21 mouse cellular contexts compared by ENCODE assay signal in genomic region chr17:10402064-10402640, GRCm38 (mm10).
A peak's percentile ranks its signal among the peaks of the same experiment; 100 is the strongest.
DNase-seq lines count a peak whose midpoint lies in the region; ATAC-seq and TF ChIP-seq lines count a peak whose summit lies in the region.
"Had no signal": no experiment of that assay in that cellular context is flagged by ENCODE, and none has a peak within 500 bp of the region (broad histone marks: within the 10 kb centered on the region; RNA-seq: fewer than 3 reads in every experiment).

No protein-coding gene starts in this region.

- no peak overlapping the region for H3K4me2 ChIP-seq in heart, embryonic 12.5 days
- no peak overlapping the region for H3K4me2 ChIP-seq in hindbrain, embryonic 16.5 days (ENCODE audit: low read length)
- H3K4me2 ChIP-seq: embryonic facial prominence, embryonic 15.5 days; heart, embryonic 11.5 days; liver, embryonic 12.5 days; midbrain, embryonic 12.5 days had no signal

- H3K27ac ChIP-seq in heart, embryonic 12.5 days (ENCODE audit: poor library complexity, severe bottlenecking): no peak overlapping the region
- peak overlapping the region; percentile 73 for H3K27ac ChIP-seq in left cerebral cortex, adult 2 months
- no peak overlapping the region; the same call in 1 of the 2 replicates for H3K27ac ChIP-seq in hindbrain, embryonic 16.5 days (ENCODE audit: low read depth, low read length)
- H3K27ac ChIP-seq: embryonic facial prominence, embryonic 15.5 days; liver, embryonic 12.5 days; midbrain, embryonic 12.5 days had no signal

- DNase-seq in heart, adult 11 months: peak; percentile 74
- DNase-seq in left cerebral cortex, adult 2 months (ENCODE audit: extremely low spot score in 1 of 2, low spot score in 2 of 2): no peak
- DNase-seq in left cerebral cortex, adult 11 months (ENCODE audit: low spot score): no peak
- DNase-seq in brain, embryonic 14.5 days (ENCODE audit: low read depth): peak; percentile 45
- DNase-seq in ovary, postnatal 10 days (ENCODE audit: low spot score): no peak
- DNase-seq: adrenal gland, postnatal 25 days; cerebellum, adult 9-10 months; heart, postnatal 10 days; kidney, postnatal 4 days; lung, adult 2 months; lung, postnatal 14 days; right cerebral cortex, postnatal 4 days; thymus, postnatal 25 days had no signal

- intact Hi-C loops in left cerebral cortex, adult 2 months (cut with DNase I): loop anchor here (2.0 to 10.0 kb wide), 3 partner anchors 91 to 1365 kb away; no protein-coding TSS in a partner anchor

- H3K4me1 ChIP-seq in heart, embryonic 12.5 days (replicated peaks): peaks cover 63% of the 10 kb centered on the region
- peaks cover 9% of the 10 kb centered on the region for H3K4me1 ChIP-seq in hindbrain, embryonic 16.5 days (ENCODE audit: control insufficient read depth, insufficient read depth, low read depth, low read length)

- WGBS in heart, embryonic 12.5 days: 82% methylated on average over 12 of the region's 12 CpGs
- WGBS in hindbrain, embryonic 16.5 days: 71% methylated on average over 12 of the region's 12 CpGs

- no peak for TF ChIP-seq POLR2A in brain, embryonic 14.5 days (IDR thresholded peaks at IDR 0.05; ENCODE audit: borderline replicate concordance, extremely low read depth, insufficient read depth, insufficient read length, poor library complexity, severe bottlenecking)

- no peaks in the 10 kb centered on the region for H3K9me3 ChIP-seq in heart, embryonic 12.5 days (replicated peaks)
- no peaks in the 10 kb centered on the region for H3K9me3 ChIP-seq in hindbrain, embryonic 16.5 days (ENCODE audit: control insufficient read depth, low read length)
- H3K9me3 ChIP-seq: embryonic facial prominence, embryonic 15.5 days; liver, embryonic 12.5 days; midbrain, embryonic 12.5 days had no signal

- no peak for TF ChIP-seq CTCF in left cerebral cortex, adult 2 months (IDR thresholded peaks at IDR 0.05)
- TF ChIP-seq CTCF in brain, embryonic 14.5 days (IDR thresholded peaks at IDR 0.05; ENCODE audit: borderline replicate concordance, extremely low read depth, insufficient read depth, insufficient read length): no peak

- H3K27me3 ChIP-seq in heart, embryonic 12.5 days (replicated peaks): no peaks in the 10 kb centered on the region
- no peaks in the 10 kb centered on the region for H3K27me3 ChIP-seq in hindbrain, embryonic 16.5 days (replicated peaks; ENCODE audit: control insufficient read depth, insufficient read depth, low read length)
- H3K27me3 ChIP-seq: embryonic facial prominence, embryonic 15.5 days; liver, embryonic 12.5 days had no signal

- H3K9ac ChIP-seq in heart, embryonic 12.5 days: no peak overlapping the region
- no peak overlapping the region for H3K9ac ChIP-seq in hindbrain, embryonic 16.5 days (ENCODE audit: low read depth, low read length)
- H3K9ac ChIP-seq: embryonic facial prominence, embryonic 15.5 days; liver, embryonic 12.5 days; midbrain, embryonic 12.5 days had no signal

- no peak for ATAC-seq in heart, embryonic 12.5 days (ENCODE audit: insufficient number of reproducible peaks, low FRiP score)
- peak; percentile 57; the same call in 1 of the 2 replicates for ATAC-seq in hindbrain, embryonic 16.5 days
- ATAC-seq: activated CD4-positive, CD25-positive, alpha-beta regulatory T cell, adult 4 months; intestine, postnatal 0 days; liver, embryonic 12.5 days had no signal

- H3K36me3 ChIP-seq in heart, embryonic 12.5 days: no peaks in the 10 kb centered on the region
- no peaks in the 10 kb centered on the region for H3K36me3 ChIP-seq in hindbrain, embryonic 16.5 days (ENCODE audit: control insufficient read depth, insufficient read depth, low read length)
- H3K36me3 ChIP-seq: embryonic facial prominence, embryonic 15.5 days; liver, embryonic 12.5 days; midbrain, embryonic 12.5 days had no signal

- H3K4me3 ChIP-seq in heart, embryonic 12.5 days: no peak overlapping the region
- H3K4me3 ChIP-seq in left cerebral cortex, adult 2 months: no peak overlapping the region
- H3K4me3 ChIP-seq in hindbrain, embryonic 16.5 days (ENCODE audit: low read length): no peak overlapping the region
- H3K4me3 ChIP-seq: embryonic facial prominence, embryonic 15.5 days; liver, embryonic 12.5 days; midbrain, embryonic 12.5 days had no signal

Comparison
In these comparisons a context has a peak if more than half of its experiments do, and no peak if none do; other contexts are left out.
1. DNase-seq: peak in heart, adult 11 months (single experiment) and brain, embryonic 14.5 days (single experiment); none in left cerebral cortex, adult 2 months (0 of 2), left cerebral cortex, adult 11 months (single experiment) and ovary, postnatal 10 days (single experiment).